Mouse (Mus musculus) kidney, adult 10 weeks (tissue): Measurements from ENCODE around the gene Tcp1. TPM values are rescaled to one million over a fixed set of nuclear protein-coding genes. Genes with fewer than 3 reads are reported as not detected.

Experiments used
- polyA plus RNA-seq: library from polyadenylated mRNA; stranded (reverse); fragments of 350-450 nt; fragmentation: Illumina TruSeq; extraction: RNeasy Lipid Tissue Mini Kit (QIAGEN cat#74804); gene quantifications from one replicate; pipeline ENCODE4 v1.2.3, GENCODE M21; 2014; ENCODE audit warnings: low read depth, low replicate concordance

The Tcp1 gene
- polyA plus RNA-seq = 507 TPM

GRCm38 (mm10) chr17:12915488-12915880 lies at the start of gene Tcp1:
Tcp1 (plus strand) TSS chr17:12915701.

GRCm38 (mm10) chr17:12868043-12868442 lies 47.5 kb upstream of the Tcp1 start, which contains the start of gene Mas1:
Mas1 (minus strand) TSS chr17:12868143.

GRCm38 (mm10) chr17:12875734-12876133 lies 39.8 kb upstream of the Tcp1 start, which contains the start of gene Mrgprh:
Mrgprh (plus strand) TSS chr17:12876034.

GRCm38 (mm10) chr17:12909361-12910280 lies 5.9 kb upstream of the Tcp1 start, which contains the start of gene Pnldc1:
Pnldc1 (minus strand) TSS chr17:12910230.

GRCm38 (mm10) chr17:12915881-12916583 lies 531 bp downstream of the Tcp1 start, which contains the start of gene Mrpl18:
Mrpl18 (minus strand) TSS chr17:12916345.

GRCm38 (mm10) chr17:12940151-12940805 lies 24.8 kb downstream of the Tcp1 start, which contains the start of gene Acat3:
Acat3 (minus strand) TSS chr17:12940600.

GRCm38 (mm10) chr17:12960331-12960873 lies 44.9 kb downstream of the Tcp1 start, which contains the start of gene Acat2:
Acat2 (minus strand) TSS chr17:12960747.

Other genes starting within 250 kb of the Tcp1 start
- 110 TPM for gene Slc22a1, start 239.9 kb upstream of the Tcp1 start, polyA plus RNA-seq
- 15.0 TPM for gene Igf2r, start 146.0 kb upstream of the Tcp1 start, polyA plus RNA-seq
- 0.89 TPM for gene Mas1, start 47.6 kb upstream of the Tcp1 start, polyA plus RNA-seq
- 0.28 TPM for gene Mrgprh, start 39.7 kb upstream of the Tcp1 start, polyA plus RNA-seq
- 0.28 TPM for gene Pnldc1, start 5.5 kb upstream of the Tcp1 start, polyA plus RNA-seq
- gene Mrpl18, start 644 bp downstream of the Tcp1 start, polyA plus RNA-seq = 107 TPM
- gene Acat3, start 24.9 kb downstream of the Tcp1 start, polyA plus RNA-seq = 18.8 TPM
- gene Acat2, start 45.0 kb downstream of the Tcp1 start, polyA plus RNA-seq = 82.3 TPM
- 127 TPM for gene Wtap, start 78.5 kb downstream of the Tcp1 start, polyA plus RNA-seq
- gene Sod2, start 91.1 kb downstream of the Tcp1 start, polyA plus RNA-seq = 265 TPM
- not detected for gene Gpr31b, start 136.6 kb downstream of the Tcp1 start, polyA plus RNA-seq
- 0.36 TPM for gene Tcp10b, start 145.4 kb downstream of the Tcp1 start, polyA plus RNA-seq
- not detected for gene Unc93a, start 216.1 kb downstream of the Tcp1 start, polyA plus RNA-seq